Mouse (Mus musculus): ENCODE results near the gene Ehf.
A peak's percentile ranks its signal among the peaks of the same experiment; 100 is the strongest.

Ehf gene

DNA sequence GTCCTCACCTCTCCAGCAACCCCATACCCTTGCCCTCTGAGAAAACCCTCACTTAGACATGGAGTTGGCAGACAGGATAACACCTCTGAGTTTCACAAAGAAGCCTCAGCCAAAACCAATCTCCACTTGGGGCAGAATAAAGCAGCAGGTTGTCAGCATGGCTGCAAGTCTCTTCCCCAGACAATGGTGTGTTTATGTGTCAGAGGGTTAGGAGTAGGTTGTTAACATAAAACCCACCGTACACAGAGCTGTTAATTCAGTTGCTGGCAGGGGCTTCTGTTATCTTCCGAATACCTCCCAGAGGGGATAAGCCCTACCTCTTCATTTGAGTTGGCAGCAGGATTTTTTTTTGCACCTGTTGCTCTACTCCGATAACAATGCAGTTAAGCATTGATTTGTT is 9.9 kb downstream of the Ehf start:
- no peak for DNase-seq

DNA sequence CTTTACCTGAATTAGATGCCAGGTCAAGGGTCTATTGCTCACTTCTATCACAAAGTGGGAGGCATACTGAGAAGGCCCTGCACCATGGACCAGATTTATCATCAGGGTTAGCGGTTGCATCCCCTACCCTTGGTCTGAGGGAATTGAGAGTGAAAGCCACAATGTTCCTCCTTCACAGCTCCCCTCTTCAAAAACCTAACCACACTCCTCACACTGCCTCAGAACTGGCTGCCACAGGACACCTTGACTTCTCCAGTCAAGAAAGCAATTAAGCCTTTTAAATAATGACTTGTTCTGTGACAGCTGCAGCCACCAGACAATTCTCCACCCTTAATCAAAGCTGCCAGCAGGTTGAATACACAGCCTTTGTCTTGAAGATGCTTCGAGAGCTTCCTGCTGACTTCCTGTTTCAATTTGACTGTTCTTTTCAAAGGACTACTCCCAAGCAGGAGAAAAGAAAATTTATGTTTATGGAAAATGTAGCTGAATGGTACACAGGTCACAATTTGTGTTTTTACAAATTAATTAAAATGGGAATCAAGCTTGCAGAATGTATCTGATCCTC is 12.3 kb downstream of the Ehf start:
- DNase-seq, result no peak

DNA sequence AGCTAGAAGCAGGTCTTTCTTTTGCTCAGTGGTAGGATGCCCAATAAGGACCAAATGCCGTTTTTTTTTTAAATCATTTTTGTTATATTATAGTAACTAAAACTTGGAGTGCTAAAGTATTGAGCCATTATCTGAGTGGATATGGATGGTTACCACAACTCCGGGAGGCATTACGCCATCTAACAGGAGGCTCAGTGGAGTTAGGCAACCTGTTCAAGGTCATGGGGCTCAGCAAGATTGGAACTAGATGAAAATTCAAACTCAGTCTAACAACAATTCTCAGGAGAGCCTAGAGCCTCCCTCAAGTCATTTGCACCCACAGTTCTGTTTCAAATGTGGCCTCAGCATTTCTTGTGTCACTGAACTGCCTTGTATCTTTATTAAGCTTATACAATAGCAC is 12.9 kb downstream of the Ehf start:
- DNase-seq, result no peak

DNA sequence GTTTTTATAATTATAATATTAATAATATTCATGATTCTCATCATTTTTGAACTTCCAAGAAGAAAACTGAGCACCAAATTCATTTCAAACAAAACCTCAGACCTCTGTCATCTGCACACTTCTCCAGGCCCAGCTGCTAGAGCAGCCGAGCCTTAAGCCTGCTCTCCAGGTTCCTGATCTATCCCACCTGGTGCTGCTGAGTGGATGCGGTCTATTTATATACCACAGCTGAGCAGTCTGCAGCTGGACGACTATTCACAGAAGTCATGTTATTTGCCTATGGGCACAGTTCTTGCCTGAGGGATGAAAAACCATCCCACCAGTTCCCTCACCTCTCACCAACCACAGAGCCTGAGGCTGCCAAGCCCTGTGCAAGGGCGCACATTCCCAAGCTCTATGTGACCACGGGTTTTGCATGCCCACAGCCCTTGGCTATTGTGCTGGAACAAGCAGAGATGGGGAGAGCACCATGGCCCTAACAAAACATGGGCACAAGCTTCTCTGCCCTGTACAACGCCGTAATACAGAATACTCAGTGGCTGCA is 13.6 kb downstream of the Ehf start:
- peak in 1 of 2 experiments; percentile 33 for DNase-seq

DNA sequence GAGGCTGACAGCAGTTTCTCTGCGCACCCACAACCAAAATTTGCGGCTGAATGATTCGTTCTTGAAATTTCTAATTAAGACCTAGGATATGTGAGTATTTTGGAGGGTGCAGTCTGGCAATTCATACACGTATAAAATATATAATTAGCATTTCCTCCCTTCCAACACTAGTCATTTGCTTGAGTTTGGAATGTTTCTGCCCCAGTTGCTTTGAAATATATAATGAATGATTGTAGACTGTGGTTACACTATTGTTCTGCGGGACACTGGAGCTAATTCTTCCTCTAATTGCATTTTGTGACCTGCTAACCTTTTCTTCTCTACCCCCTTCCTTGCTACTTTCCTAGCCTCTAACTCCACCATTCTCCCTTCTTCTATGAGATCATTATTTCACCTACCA is 15.4 kb downstream of the Ehf start:
- DNase-seq, result no peak

DNA sequence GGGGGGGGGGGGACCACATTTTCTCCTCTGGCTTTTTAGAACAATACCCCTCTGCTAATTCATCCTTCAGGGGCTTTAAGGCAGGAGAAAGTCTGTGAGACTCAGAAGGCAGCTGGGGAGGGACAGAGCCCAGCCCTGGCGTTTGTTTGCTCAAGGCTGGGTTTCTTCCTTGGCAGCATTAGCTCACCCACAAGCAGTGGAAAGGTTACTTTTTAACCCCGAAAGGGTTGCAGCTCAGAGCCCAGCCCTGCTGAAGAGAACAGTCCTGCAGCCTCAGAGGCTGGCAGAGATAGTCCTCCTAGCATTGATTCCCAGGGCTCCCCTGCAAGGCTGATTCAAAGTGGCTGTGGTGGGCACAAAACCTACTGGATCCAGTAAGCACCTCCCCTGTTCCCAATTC is 17.5 kb downstream of the Ehf start:
- peak; percentile 63 to 77 for DNase-seq

DNA sequence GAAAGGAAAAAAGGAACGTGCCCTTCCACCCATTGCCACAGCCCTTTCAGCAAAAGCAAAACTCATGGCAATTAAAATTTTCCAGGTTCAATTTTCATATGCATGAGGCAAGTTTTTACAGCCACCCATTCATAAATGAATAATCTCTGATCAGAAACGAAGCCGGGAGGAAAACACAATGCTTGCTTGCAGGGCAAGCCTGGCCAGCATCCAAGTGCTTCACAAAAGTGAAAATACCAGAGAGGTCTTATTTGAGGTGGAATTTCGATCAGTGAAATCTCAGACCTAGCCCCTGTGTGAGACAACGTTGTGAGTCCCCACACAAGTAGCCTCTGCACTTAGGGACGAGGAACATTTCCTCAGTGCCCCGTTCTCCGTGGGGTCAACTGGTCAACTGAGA is 19.3 kb downstream of the Ehf start:
- peak; percentile 39 to 51 for DNase-seq

DNA sequence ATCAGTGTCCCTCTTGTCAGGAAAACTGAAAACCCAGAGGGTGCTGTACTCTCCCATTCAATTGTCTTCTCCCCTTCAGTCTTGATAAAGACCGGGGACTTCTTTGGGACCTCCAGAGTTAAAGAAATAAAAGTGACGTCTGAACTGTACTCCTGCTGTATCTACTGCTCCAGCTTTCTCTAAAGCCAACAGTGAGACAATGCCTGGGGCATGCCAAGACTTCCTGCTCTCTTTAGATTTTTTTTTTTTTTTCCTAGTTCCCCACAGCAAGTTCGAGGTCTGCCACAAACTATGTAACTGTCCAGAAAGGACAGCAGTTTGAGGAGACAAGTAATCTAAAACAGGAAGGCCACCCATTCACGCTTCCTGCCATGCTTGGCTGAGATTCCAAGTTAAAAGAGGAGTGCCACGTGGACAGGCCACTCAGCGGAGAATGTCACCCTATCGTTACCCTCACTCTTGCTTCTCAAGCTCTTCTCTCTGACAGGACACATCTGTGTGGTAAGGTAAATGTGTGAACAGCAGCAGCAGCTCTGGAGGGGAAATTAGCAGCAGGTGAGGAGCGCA is 20.8 kb downstream of the Ehf start:
- no peak for DNase-seq

DNA sequence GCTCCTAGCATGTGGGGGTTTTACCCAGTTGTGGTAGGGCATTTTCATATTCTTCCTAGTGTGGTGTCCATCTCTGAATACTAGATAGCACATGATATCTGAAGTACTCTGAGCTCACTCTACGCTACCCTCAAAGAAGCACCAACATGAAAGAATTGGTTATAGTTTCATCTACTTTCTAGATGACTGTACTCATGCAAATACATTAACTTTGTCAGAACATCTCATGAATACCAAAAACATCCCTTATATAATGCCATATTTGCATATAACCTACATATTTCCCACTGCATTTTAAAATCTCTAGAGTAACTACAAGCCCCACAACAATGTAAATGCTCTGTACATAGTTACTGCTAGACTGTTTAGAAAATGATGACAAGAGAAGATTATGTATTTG is 23.2 kb downstream of the Ehf start:
- DNase-seq, result no peak

DNA sequence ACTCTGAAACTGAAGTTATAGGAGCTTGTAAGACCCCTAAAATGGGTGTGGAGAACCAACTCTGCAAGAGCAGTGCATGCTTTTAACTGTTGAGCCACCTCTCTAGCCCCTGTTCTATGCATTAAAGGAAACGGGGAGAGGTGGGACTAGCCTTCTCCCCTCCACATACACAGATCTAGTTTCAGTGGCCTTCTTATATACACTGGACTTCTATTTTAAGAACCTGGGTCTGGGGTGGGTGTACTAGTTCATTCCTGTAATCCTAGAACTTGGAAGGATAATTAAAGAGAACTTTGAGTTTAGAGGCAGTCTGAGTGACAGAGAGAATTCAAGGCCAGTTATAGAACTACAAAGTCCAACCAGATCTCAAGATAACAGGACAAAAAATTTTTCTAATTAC is 24.6 kb downstream of the Ehf start:
- no peak for DNase-seq

DNA sequence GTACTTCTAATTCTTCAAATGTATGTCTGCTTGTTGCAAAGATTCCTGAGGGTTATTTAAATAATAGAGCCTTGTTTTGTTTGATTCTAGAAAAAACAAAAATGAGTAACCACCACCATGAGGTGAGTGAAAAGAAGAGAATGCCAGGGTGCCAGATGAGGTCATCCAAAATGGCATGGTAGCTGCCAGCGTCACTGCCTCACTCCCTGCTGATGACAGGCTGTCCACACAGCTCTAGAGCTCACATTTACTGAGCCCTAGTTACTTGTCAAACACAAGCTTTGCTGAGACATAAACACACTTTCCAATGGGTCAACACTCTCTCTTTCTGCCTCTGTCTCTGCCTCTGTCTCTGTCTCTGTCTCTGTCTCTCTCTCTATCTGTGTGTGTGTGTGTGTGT is 25.3 kb downstream of the Ehf start:
- no peak for DNase-seq

DNA sequence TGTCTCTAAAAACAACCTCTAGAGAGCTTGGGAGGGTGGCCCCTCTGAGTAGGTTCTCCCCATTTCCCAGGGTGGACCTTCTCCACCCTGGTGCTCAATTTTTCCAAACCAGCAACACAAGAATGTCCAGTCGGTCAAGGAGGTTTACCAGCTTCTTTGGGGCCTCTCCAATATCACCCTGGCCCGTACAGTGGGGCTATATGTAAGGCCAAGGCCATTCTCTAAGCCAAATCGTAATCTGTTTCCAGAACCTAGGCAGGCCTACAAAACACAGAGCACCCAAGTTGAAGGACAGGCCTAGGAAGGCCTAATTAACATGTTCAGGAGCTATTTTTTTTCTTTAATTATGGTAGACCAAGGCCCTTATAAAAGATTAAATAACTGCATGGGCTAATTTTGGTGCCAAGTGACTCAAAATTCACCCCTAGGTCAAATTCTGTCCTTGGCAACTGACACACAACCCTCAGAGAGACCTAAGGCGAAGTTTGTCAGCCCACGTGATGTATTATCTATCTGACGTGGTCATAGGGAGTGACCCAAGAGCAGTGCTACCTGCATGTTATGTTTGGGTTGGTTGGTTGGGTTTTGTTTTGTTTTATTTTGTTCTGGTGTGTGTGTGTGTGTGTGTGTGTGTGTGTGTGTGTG is 27.6 kb downstream of the Ehf start:
- no peak for DNase-seq

DNA sequence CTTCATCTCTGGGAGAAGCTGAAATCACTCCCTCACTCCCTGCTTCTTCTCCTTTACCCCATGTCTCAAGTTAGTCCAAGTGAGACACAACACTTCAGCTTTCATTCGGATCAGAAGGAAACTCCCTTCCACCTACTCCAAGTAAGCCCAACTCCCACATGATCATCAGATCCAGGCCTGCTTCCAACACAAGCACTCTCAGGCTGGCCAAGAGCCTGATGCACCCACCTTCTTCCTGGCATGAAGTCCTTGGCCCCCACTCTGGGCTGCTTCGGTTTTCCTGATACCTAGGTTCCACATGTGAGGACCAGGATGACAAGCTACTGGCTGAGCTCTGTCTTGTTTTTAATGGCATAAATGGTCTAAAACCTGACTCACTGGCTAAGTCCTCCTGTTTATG is 28.3 kb downstream of the Ehf start:
- no peak for DNase-seq

DNA sequence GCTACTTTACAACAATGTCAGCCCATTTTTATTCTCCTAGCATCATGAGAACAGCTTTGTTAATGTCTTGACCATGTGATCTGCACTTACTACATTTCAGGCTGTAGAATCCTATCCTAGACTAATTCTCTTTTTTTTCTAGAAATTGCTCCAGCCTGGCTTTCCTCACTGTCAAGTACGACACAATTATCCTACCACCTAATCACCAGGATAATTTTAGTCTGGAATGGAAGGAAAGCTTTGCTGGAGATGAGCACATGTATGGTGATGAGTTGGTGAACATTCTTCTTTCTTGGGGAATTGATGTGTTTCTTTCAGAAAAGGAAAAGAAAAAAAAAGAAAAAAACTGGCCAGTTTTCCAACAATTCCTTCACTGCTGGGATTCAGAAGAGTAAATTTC is 28.8 kb downstream of the Ehf start:
- no peak for DNase-seq

DNA sequence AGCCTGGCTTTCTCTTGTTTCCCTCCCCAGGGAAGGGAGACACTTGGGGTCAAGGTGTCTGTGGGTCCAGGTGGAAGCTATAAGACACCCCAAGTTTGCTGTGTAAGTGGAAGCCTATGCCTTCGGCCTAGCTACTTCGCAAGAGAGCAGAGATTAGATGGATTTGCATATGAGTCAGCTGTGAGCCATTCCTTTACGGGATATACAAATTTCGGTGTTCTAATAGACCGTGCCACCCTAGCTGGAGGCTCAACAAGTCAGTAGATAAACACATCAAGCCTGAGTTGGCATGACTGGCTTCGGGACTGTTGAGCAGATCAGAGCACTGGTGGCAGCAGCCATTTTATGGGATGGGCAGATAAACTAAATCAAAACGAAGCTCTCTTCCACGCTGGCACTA is 31.6 kb downstream of the Ehf start:
- DNase-seq, result no peak

DNA sequence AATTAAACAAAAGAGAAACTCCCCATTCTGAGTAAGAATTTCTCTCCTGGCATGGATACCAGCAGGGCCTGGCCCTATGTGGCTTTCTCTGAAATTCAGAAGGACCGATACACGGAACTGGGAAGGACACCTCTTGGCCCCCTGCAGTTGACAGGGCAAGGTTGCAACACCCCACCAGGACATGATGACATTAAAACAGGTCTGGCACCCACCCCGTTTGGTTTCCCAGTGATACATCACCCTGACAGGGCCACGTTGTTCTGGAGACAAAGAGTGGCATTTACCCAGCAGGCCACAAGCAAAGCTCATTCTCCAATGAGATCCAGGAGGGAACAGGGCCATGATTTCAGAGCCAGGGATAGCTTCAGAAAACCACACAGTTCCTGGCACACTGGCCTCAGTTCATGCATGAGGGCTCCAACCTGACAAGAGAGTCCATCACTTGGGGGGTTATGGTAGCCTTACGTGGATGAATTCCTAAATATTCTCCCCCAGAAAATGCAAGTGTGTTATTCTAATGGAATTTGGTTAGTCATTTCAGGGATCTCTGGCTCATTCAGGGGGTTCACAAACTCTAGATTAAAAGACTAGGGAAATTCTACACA is 32.4 kb downstream of the Ehf start:
- no peak for DNase-seq

DNA sequence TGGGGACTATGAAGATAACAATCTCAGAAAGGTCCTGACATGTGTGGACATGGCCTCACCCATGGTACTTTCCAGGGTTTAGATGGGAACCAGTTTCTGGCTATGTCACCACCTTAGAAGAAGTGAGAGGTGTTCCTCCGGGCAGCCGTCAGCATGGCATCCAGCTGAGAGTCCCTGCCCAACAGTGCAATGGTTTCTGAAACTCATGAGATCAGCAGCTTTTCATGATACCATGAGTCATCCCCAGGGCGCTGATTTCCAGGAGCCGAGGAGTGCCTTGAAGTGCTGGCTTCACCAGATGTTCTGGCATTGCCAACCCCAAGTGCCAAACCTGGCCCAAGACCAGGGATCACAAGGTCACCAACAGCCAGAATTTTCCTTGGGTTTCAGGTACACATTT is 64.0 kb downstream of the Ehf start:
- DNase-seq, result peak in 1 of 2 experiments; percentile 19

DNA sequence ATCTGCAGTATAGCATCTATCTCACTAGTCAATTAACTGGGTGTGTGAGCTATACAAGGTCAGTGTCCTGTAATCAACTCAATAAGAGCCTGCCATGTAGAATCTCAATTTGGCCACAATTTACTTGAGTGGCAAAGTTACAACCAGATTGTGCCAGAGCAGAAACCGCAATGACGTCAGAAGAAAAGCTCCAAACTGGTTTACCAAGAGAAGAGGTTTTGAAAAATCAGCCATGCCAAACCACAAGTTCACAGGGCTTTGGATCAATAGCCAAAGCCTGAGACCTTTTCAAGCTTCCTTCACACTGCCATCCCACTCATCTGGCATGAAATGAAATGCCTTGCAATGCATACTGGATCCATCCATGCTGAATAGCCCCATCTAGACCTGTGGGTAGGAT is 76.3 kb downstream of the Ehf start:
- DNase-seq, result no peak

DNA sequence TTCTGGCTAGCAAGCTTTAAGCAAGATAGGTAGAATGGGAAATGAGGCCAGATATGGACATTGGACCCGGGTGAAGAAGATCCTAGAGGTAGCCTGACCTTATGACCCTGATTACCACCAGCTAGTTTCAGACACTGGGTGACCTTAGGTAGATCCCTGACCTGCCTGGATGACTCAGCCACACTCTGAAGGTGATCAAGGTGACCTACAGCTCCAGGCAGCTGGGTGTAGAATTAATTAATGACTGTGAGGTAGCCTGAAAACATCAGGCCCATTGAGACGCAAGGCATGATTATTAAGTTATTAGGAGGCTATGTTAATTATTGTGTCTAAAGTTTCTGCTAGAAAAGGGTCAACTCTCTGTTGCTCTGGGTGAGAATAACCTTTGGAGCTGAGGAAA is 82.2 kb downstream of the Ehf start:
- peak; percentile 15 to 35 for DNase-seq

DNA sequence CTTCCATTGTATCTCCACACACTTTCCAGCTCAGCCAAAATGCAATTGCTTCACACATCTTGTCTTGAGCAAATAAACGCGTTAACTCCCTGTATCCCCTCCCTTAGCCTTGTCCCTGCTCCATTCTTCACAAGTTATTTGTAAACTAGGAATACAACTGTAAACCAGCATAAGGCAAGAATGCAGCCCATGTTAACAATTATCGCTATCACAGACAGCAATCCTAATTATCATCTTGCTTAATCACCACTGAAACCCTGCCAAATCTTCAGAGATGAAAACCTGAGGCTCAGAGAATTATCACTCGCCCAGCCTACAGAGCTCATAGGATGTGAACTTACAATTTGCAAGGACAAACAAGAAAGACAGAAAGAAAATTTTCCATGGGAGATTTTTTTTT is 84.8 kb downstream of the Ehf start:
- no peak for DNase-seq

DNA sequence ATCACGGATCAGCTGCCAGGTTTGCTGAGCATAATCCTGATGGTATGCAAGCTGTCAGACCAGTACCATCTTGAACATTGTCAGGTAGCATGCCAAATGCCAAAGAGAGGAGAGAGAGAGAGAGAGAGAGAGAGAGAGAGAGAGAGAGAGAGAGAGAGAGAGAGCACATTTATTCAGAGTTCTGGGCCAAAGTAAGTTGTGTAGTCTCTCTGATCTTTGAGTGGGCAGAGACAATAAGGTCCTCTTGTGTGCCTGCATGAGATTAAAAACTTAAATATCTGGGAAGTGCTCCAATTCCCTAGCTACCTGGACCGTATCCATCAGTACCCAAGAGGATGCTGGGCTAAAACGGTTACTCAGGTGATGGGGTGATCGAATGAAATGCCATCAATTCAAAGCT is 87.3 kb downstream of the Ehf start:
- DNase-seq, result no peak

DNA sequence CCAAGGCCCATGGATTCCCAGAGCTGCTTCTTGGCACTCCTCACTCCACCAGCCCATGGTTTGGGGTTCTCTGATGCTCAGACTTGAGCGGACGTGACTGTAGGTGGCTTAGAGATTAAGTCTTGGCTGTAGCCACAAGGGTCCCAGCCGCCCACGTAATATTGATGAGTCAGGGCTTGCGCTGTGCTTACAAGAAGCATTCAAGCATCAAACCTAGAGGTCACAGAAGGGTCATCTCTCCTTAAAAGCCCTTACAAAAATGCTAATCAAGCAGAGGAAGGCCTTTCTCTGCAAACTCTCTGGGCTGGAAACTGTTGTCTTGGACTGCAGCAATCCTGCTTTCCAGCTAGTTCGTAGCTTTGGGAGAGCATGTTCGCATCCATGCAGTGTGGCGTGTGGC is 88.2 kb downstream of the Ehf start:
- DNase-seq, result peak; percentile 54 to 73

DNA sequence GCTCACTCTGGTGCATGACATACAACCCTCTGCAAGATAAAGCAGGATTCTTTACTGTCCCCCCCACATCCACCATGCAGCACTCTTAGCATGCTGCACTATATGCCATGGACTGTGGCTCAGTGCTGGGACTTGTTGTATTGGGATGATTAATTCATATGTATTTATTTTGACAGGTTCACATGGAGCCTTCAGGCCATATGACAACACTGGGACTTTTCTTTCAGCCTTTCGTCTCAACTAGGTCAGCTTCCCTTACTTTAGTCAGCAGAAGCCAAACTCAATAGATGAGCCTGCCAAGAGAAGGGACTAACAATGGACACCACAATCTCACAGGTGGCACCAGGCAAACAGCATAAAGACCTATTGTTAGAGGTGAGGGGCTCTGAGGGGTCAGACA is 89.5 kb downstream of the Ehf start:
- DNase-seq, result no peak
